Mouse (Mus musculus) kidney, embryonic 16.5 days (tissue): ENCODE results near the gene Riok1. TPM values are rescaled to one million over a fixed set of nuclear protein-coding genes. Genes with fewer than 3 reads are reported as not detected.

Experiments used
- ATAC-seq: fragments of 200-750 bp; cut with Nextera tagmentation; 2 replicates; pipeline ENCODE4 v1.8.0; 2017; ENCODE audit warnings: moderate TSS enrichment; ENCODE audit not compliant: low FRiP score, low TSS enrichment
- H3K27ac ChIP-seq: fragments of 300-500 bp; sonication (generic); 2 replicates; pipeline ENCODE4 v1.5.1; 2014; ENCODE audit warnings: low read length
- H3K27me3 ChIP-seq: fragments of 300-500 bp; sonication (generic); 2 replicates; pipeline ENCODE4 v1.6.1; 2014; ENCODE audit warnings: low read length, control low read depth, mixed read lengths; ENCODE audit not compliant: insufficient read depth
- H3K36me3 ChIP-seq: fragments of 300-500 bp; sonication (generic); 2 replicates; pipeline ENCODE4 v1.6.1; 2014; ENCODE audit warnings: low read length, control low read depth, mixed read lengths; ENCODE audit not compliant: insufficient read depth
- H3K4me1 ChIP-seq: fragments of 300-500 bp; sonication (generic); 2 replicates; pipeline ENCODE4 v1.6.1; 2014; ENCODE audit warnings: low read length, control low read depth, mixed read lengths; ENCODE audit not compliant: insufficient read depth
- H3K4me2 ChIP-seq: fragments of 300-500 bp; sonication (generic); replicated peaks from 2 replicates; pipeline ENCODE4 v1.6.1; 2014; ENCODE audit warnings: low read depth, low read length
- H3K4me3 ChIP-seq: fragments of 300-500 bp; sonication (generic); 2 replicates; pipeline ENCODE4 v1.5.1; 2014; ENCODE audit warnings: mild to moderate bottlenecking, low read length
- H3K9ac ChIP-seq: fragments of 300-500 bp; sonication (generic); replicated peaks from 2 replicates; pipeline ENCODE4 v1.6.1; 2014; ENCODE audit warnings: low read length
- H3K9me3 ChIP-seq: fragments of 300-500 bp; sonication (generic); 2 replicates; pipeline ENCODE4 v1.6.1; 2016; ENCODE audit warnings: low read length, control low read depth
- WGBS: fragments of 180-500 bp; shearing (Covaris S2); extraction: QIAGEN DNeasy Blood & Tissue Kit; methylation state at CpG from one replicate; pipeline ENCODE4 v1.1.7; 2014; 5-methylcytosine and 5-hydroxymethylcytosine counted together
- polyA plus RNA-seq: library from polyadenylated mRNA; unstranded; fragments of >200 nt; fragmentation: Nextera tagmentation; extraction: Ambion mirVana; gene quantifications from 2 replicates; pipeline ENCODE4 v1.2.1, GENCODE M21; 2015

The Riok1 gene
- polyA plus RNA-seq, 1 experiment from 2014 or later: 49.3 TPM

DNA sequence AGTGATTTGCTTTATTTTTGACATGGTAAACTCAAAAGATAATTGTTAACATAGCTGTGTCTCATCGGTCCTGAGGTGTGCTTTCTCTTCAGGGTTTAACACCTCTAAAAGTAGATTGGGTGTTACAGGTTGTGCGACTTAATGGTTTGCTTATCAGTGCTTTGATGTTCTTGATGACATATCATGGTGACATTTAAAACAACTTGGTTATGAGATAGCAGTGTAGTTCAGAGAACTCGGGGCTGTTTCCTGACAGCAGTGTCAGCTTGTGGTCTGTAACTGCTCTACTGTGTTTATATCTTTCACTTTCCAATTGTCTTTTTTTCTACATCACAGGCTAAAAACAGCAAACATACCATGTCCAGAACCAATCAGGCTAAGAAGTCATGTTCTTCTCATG, 13.1 kb downstream of the Riok1 start:
- WGBS: 94% methylated on average over 3 of the region's 3 CpGs
- Histone ChIP-seq H3K9me3 (no peaks in the 10 kb centered on the region), H3K4me2 (no peak overlapping the region), H3K27me3 (no peaks in the 10 kb centered on the region), H3K4me3 (no peak overlapping the region), H3K4me1 (no peaks in the 10 kb centered on the region), H3K27ac (no peak overlapping the region), H3K36me3 (peaks cover 75% of the 10 kb centered on the region), H3K9ac (no peak overlapping the region)
- ATAC-seq: no peak

GRCm38 (mm10) chr13:38062678-38063077, 25.9 kb downstream of the Riok1 start:
- Histone ChIP-seq H3K4me3 (no peak overlapping the region), H3K9ac (no peak overlapping the region), H3K9me3 (no peaks in the 10 kb centered on the region), H3K4me1 (no peaks in the 10 kb centered on the region), H3K27ac (no peak overlapping the region), H3K36me3 (peaks cover 27% of the 10 kb centered on the region), H3K4me2 (no peak overlapping the region), H3K27me3 (no peaks in the 10 kb centered on the region)
- no peak for ATAC-seq
- 83% methylated on average over 10 of the region's 11 CpGs for WGBS

- ATAC-seq: peak; percentile 59; the same call in 1 of the 2 replicates
- H3K27me3 ChIP-seq: no peaks in the 10 kb centered on the region
- WGBS: 66% methylated on average over 11 of the region's 11 CpGs
These were observed 28.3 kb downstream of the Riok1 start for GRCm38 (mm10) chr13:38064854-38065663.

GRCm38 (mm10) chr13:38070945-38071344, 34.1 kb downstream of the Riok1 start:
- H3K27me3 ChIP-seq: no peaks in the 10 kb centered on the region
- no peak for ATAC-seq
- no peak overlapping the region for H3K4me2 ChIP-seq
- H3K27ac ChIP-seq: no peak overlapping the region
- 61% methylated on average over 4 of the region's 4 CpGs for WGBS
- H3K36me3 ChIP-seq: no peaks in the 10 kb centered on the region
- H3K4me1 ChIP-seq: peaks cover 6% of the 10 kb centered on the region; the same call in 1 of the 2 replicates
- no peak overlapping the region for H3K4me3 ChIP-seq
- H3K9me3 ChIP-seq: no peaks in the 10 kb centered on the region
- no peak overlapping the region for H3K9ac ChIP-seq

More at GRCm38 (mm10) chr13:38064854-38065663, 28.3 kb downstream of the Riok1 start:
- Histone ChIP-seq H3K27ac (no peak overlapping the region), H3K36me3 (peaks cover 14% of the 10 kb centered on the region), H3K9me3 (no peaks in the 10 kb centered on the region), H3K4me3 (no peak overlapping the region), H3K4me1 (no peaks in the 10 kb centered on the region), H3K4me2 (no peak overlapping the region), H3K9ac (no peak overlapping the region)

- no peak for ATAC-seq
- Histone ChIP-seq H3K27ac (no peak overlapping the region), H3K9ac (no peak overlapping the region), H3K9me3 (no peaks in the 10 kb centered on the region), H3K4me1 (peaks cover 11% of the 10 kb centered on the region; the same call in 1 of the 2 replicates), H3K36me3 (no peaks in the 10 kb centered on the region), H3K4me3 (no peak overlapping the region), H3K27me3 (no peaks in the 10 kb centered on the region), H3K4me2 (no peak overlapping the region)
- 67% methylated on average over 16 of the region's 18 CpGs for WGBS
These were observed 36.8 kb downstream of the Riok1 start for GRCm38 (mm10) chr13:38073374-38074307.

DNA sequence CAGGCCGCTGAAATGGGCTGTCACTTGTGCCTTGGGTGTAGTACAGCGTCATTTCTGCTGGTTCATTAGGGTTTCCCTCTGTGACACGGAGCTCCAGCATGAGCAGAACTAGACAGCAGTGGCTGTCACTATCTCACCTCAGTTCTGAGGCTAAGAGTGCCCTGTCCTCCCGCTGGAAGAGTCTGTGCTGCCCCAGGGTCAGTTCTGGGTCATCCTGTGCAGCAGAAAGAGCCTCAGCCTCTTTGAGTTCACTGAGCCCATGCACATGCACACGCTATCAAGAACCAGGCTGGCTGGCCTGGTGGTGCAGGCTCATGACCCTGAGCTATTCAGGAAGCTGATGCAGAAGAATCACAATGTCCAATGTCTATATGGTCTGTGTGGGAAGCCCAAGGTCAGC, 37.6 kb downstream of the Riok1 start:
- no peaks in the 10 kb centered on the region for H3K9me3 ChIP-seq
- no peak overlapping the region for H3K9ac ChIP-seq
- H3K27ac ChIP-seq: no peak overlapping the region
- no peak overlapping the region for H3K4me3 ChIP-seq
- 37% methylated on average over 5 of the region's 5 CpGs for WGBS
- H3K27me3 ChIP-seq: no peaks in the 10 kb centered on the region
- no peak; the same call in 1 of the 2 replicates for ATAC-seq
- peaks cover 11% of the 10 kb centered on the region; the same call in 1 of the 2 replicates for H3K4me1 ChIP-seq
- no peaks in the 10 kb centered on the region for H3K36me3 ChIP-seq
- H3K4me2 ChIP-seq: no peak overlapping the region

DNA sequence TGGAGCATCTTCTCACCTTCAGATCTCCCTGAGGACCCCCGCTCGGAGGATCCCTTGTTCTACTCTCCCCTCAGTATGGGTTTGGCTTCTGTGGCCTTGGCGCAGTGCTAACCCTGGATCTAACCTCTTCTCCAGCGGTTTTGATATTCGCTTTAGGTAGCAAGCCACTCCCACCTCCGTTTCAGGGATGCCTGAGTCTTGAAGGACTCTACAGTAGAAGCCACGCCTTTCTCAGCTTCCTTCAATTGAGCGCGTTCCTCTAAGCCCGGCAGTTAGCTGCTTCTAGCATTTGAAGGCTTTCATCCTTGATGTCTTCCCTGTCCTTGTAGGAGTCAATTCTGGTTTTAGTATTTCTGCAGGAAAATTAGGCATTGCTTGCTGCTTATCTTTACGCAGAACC, 40.3 kb downstream of the Riok1 start:
- H3K4me1 ChIP-seq: peaks cover 11% of the 10 kb centered on the region; the same call in 1 of the 2 replicates
- H3K9ac ChIP-seq: no peak overlapping the region
- no peaks in the 10 kb centered on the region for H3K27me3 ChIP-seq
- H3K9me3 ChIP-seq: no peaks in the 10 kb centered on the region
- H3K27ac ChIP-seq: no peak overlapping the region
- no peaks in the 10 kb centered on the region for H3K36me3 ChIP-seq
- 22% methylated on average over 11 of the region's 11 CpGs for WGBS
- no peak overlapping the region for H3K4me3 ChIP-seq
- ATAC-seq: no peak
- H3K4me2 ChIP-seq: no peak overlapping the region

DNA sequence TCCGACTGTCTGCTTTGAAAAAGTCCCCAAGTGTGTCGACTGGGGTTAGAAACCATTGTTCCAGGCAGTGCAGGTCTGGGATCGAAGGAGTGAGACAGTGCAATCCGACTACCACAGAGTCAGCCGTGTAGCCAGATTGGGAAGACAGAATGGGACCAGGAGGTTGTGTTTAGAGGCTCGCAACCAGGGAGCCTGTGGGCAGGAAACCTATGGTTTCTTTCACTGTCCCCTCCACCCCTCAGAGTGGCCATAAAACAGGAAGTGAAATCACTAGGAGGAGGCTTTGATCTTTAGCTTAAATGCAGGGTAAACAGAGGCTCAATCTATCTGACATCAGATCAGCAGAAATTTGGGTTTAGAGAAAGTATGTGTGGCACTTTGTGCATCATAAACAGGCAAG, 42.0 kb downstream of the Riok1 start:
- WGBS: 56% methylated on average over 6 of the region's 6 CpGs
- ATAC-seq: no peak

GRCm38 (mm10) chr13:38079366-38079765, 42.6 kb downstream of the Riok1 start:
- H3K4me1 ChIP-seq: 0 out of 2 replicates have a peak, but pooled peaks cover 5% of the 10 kb centered on the region
- 80% methylated on average over 5 of the region's 5 CpGs for WGBS
- no peaks in the 10 kb centered on the region for H3K9me3 ChIP-seq
- H3K36me3 ChIP-seq: no peaks in the 10 kb centered on the region
- H3K27ac ChIP-seq: no peak overlapping the region
- H3K27me3 ChIP-seq: no peaks in the 10 kb centered on the region
- no peak for ATAC-seq
- H3K4me3 ChIP-seq: no peak overlapping the region
- no peak overlapping the region for H3K9ac ChIP-seq
- H3K4me2 ChIP-seq: no peak overlapping the region

More for the DNA sequence above, 42.0 kb downstream of the Riok1 start:
- H3K36me3 ChIP-seq: no peaks in the 10 kb centered on the region
- H3K9ac ChIP-seq: no peak overlapping the region
- no peak overlapping the region for H3K4me3 ChIP-seq
- no peak overlapping the region for H3K27ac ChIP-seq
- no peaks in the 10 kb centered on the region for H3K27me3 ChIP-seq
- no peak overlapping the region for H3K4me2 ChIP-seq
- H3K9me3 ChIP-seq: no peaks in the 10 kb centered on the region
- H3K4me1 ChIP-seq: peaks cover 9% of the 10 kb centered on the region; the same call in 1 of the 2 replicates
